Mouse (Mus musculus): ENCODE data around the gene Rnf214.
"Not testable (repeated sequence)": the region's sequence is repeated elsewhere in the genome, so short reads cannot be mapped to it uniquely, and the experiment has no call there.

Rnf214 gene

DNA sequence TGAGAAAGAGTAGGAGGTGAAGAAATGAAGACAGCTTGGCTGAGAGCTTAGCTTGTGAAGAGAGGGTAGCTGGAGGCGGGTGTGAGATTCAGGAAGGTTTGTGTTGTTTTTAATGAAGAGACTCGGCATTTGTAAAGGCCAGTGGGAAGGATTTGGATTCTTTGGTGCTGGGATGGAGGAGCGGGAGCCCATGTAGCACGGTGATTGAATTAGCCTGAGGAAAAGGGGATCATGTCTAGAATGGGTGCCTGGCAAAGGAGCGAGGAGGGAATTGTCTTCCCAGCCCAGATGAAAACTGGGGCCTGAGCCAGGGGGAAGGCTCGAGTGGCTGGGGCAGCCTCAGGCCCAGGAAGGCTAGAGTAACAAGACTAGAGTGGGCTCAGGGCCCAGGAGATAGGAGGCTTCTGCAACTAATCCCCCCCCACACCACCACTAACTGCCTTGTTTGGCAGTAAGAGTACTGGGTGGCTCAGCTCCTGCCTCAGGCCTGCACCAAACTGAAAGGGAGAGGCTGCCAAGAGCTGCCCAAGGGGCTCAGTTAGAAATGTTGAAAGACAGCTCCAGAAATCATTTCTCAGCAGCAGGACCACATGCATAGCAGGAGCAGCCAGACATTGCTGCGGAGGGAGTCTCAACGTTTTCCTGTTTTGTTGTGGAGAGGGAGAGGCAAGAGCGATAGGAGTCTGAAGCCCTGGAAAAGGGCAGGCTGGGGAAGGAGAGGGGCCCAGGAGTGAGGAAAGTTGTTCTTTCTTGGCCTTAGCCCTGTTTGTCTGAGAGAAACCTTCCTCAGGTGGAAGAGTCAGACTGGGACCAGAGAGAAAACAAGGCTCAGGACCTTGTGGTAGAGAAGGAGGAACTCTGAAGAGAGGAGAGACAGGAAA is 56.9 kb downstream of the Rnf214 start:
- no peak for DNase-seq

DNA sequence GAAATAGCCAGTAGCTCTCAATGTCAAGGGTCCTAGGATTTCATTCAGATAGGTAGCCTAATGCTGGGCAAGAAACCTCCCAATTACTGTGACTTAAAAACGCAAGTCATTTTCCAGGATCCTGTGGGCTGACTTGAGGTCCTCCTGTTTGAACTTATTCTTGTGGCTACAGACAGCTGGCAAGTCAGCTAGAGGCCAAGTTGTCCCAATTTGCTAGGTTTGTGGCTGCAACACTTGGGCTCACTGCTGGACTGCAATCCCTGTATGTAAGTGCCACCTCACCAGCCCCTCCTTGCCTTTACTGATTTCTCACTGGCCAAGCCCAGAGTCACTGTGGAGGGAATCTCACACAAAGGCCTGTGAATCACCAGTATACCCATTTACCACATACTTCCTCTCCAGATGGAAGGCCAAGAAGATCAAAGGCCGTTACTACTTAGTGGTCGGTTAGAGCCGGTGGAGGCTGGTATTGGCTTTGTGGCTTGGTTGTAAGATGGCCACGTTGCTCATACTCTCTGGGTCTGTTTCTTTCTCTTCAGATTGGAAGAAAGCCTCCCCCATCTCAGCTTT is 59.7 kb downstream of the Rnf214 start:
- no peak for DNase-seq

DNA sequence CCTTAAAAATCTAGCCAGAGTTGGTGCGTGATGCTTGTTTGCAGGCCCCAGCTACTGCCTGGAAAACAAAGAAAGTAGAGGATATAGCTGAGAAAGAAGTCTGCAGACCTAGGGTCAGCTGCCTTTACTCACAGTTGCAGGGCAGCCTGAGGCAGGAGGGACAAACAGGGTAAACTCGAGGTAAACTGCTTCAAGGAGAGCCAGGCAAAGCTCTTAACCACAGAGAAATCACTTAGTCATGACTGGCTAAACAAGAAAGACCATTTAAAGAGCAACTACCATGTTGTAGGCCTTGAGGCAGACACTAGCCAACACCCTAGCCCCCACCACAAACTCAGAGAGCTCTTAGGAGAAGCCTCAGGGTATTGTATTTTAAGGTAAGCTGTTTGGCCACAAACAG is 60.5 kb downstream of the Rnf214 start:
- DNase-seq = not testable (repeated sequence)

DNA sequence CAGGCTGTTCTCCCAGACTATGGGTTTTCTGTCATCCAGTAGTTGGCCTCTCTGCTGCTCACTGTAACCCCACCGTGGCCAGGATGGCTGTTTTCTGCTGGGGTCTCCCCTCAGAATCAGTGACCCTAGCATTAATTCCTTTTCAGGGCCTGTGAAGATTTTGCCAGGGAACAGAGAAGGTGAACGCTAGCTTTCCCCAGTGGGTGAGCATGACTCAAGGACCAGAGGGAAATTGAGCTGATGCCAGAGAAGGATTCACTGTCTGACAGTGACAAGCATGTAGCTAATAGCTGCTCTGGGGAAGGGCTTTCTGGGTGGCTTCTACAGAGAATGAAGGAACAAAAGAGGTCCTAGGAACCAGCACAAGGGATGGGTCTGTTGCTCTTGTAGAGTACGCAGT is 61.2 kb downstream of the Rnf214 start:
- DNase-seq = no peak

DNA sequence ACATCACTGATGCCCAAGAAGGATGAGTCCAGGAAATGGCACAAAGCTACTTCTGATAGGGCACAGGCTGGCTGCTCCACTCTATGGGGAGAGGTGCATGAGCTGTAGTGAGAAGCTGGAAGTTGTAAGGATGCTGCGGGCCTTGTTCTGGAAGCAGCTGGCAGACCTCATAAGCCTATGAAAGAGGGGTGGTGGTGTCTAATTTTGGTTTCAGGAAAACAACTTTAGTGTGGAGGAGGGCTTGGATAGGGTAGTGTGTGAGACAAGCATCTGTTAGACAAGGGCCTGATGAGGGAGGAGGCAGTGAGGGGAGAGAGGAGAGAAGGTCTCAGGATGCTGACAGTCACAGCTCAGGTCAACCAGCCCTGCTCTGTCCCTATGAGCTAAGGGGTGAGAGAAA is 62.9 kb downstream of the Rnf214 start:
- no peak for DNase-seq

DNA sequence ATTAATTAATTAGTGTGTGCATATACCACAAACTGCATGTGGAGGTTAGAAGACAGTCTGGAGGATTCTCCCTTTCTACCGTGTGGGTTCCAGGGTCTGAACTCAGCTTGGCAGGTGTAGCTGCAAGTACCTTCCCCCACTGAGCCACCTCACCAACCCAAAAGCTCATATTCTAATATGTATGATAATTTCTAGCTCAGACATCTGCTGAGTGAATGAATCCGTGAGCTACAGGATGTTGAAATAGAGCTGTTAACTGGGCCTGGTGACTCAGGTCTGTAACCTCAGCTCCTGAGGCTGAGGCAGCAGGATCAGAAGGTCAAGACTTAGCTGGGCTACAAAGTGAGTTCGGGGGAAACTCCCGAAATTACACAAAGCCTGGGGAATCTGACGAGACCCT is 63.7 kb downstream of the Rnf214 start:
- no peak for DNase-seq

DNA sequence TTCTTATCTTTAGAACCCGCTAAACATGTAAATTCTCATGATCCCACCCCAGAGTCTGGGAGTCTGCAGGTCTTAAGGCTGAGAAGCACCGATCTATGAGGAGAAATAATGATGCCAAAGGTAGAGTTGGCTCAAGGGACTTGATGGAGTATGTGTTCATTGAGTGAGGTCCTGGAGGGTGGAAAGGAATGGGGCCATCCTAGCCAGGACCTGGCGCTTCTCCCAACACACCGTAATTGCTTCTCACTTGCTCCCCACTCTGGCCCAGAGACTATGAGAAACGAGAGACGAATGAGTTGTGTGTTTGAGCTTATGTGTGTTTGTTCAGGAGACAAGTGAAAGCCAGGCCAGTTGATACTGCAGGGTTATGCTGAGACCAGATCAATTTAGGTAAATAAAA is 65.3 kb downstream of the Rnf214 start:
- DNase-seq = no peak

DNA sequence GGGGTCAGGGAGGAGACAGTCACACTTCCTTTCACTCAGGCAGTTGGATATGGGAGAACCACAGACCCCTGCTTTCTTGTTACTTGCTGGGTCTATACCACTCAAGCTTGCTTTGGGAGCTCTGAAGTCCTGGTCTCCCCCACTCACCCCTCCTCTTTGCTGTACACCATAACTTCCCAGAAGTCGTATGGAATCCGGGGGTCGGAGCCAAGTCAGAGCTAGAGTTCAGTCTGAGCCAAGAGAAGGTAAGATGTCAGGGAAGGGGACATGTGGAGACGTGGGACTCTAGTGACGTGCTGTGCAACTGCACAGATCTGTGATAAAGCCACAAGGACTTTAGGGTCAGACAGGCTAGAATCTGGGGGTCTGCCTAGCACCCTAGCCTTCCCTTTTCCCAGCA is 66.4 kb downstream of the Rnf214 start:
- no peak for DNase-seq

DNA sequence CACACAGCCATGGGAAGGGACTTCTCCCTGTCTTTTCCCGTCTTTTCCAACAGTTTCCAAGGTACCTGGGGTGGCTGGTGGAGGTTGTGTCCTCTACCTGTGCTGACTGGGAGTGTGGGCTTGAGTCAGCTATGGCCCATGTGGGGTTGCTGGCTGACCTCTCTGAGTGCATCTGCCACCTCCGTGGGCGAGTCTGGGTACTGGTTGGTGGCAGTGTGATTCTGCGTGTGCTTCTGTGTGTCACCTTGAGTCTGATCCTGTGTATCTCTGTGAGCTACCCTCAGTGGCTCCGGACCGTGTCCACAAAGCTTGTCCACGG is 66.8 kb downstream of the Rnf214 start:
- DNase-seq = no peak

DNA sequence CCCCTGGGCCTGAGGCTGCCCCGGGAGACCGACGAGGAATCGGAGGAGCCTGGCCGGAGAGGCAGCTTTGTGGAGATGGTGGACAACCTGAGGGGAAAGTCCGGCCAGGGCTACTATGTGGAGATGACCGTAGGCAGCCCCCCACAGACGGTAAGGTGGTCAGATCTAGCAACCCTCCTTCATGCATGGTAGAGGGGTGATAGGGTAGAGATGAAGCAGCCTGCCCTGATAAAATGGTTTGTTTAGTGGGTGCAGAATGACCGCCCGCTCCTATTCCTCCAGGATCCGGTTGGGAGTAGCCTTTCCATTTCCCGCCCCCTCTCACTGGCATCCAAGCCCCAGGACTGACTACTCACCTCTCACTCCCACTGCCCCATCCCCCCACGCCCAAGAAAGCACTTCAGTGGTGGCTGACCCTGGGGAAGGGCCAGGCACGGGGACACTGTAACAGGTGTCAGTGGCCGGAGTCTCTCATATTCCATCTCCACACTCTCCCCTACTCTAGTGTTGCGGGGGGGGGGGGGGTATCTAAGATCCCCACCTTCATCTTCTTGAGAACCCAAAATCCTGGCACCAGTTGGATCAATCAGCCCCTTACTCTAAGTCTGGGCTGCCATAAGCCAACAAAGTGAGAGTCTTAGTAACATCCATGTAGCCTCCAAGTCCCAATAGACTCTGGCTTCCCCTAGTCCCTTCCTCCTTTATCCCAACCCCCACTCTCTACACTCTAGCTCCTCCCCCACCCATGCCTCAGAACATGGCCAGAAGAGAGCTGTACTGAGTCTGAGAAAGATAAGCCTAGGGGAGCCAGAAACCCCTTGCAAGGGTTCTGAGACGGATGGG is 67.4 kb downstream of the Rnf214 start:
- DNase-seq = no peak

DNA sequence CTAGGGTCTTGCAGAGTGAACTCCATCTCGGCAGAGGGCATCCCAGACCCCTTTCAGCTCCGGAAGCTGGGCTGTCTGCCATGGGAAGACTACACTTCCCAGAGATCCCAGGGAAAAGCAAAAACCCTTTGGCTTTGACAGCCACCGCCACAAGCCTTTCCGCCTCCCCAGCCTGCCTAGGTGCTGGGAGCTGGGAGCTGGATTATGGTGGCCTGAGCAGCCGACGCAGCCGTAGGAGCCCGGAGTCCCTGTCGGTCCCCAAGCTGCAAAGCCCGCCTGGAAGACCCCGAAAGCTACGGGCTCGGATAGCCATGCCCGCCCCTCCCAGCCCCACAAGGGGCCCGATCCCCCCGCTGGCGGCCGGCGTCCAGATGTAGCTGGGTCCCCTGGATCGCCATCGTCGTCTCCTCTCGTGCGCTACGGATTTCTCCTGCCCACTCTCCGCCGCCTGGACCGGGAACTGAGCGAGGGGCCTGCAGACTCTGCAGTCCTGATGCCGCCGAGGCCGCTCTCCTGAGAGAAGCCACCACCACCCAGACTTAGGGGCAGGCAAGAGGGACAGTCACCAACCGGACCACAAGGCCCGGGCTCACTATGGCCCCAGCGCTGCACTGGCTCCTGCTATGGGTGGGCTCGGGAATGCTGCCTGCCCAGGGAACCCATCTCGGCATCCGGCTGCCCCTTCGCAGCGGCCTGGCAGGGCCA is 68.1 kb downstream of the Rnf214 start, which contains the start of gene Bace1:
TSS of gene Bace1 (plus strand) at position 147 of the 705 bp plus-strand sequence.
- DNase-seq = peak; percentile 87

DNA sequence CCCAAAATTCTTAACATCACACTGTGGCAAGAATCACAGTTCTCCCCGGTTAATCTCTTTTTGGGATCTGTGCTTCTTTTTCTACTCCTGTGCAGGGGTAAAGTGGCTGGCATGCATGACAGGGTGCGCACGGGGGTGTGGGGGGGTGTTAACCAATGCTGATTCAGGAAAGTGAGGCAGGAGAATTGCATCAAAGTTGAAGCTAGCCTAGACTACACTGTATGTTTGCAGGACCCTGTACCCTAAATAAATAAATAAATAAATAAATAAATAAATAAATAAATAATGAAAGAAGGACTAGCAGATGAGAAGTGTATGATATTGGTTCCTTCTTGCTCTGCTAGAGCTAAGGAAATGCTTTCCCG is 68.7 kb downstream of the Rnf214 start:
- DNase-seq = no peak

DNA sequence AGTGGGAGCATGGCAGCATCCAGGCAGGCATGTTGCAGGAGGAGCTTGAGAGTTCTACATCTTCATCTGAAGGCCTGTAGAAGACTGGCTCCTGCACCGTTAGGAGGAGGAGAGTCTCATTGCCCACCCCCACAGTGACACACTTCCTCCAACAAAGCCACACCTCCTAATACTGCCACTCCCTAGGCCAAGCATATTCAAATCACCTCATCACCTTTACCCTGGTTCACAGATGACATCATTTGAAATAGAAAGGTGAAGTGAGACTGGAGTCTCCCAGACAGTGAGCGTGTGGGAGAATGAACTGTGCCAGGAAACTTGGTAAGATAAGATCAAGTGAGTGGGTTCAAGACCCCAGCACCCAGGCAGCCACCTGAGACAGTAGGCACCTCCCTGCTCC is 73.2 kb downstream of the Rnf214 start:
- DNase-seq = no peak

DNA sequence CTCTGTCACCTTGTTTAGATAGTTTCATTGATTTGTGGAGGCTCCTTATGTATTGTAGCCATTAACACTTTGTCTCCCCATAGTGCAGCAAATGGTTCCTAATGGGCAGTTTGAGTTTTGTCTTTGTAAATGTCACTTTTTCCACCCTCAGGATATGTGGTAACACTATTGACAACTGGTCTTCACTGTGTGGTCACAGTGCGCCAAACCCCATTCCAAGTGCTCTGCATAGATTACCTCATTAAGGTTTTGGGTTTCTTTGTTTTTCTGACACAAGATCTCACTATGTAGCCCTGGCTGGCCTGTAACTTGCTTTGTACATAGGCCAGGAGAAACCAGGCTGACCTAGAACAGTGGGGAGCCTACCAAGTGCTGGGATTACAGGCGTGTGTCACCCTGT is 73.8 kb downstream of the Rnf214 start:
- DNase-seq = no peak

DNA sequence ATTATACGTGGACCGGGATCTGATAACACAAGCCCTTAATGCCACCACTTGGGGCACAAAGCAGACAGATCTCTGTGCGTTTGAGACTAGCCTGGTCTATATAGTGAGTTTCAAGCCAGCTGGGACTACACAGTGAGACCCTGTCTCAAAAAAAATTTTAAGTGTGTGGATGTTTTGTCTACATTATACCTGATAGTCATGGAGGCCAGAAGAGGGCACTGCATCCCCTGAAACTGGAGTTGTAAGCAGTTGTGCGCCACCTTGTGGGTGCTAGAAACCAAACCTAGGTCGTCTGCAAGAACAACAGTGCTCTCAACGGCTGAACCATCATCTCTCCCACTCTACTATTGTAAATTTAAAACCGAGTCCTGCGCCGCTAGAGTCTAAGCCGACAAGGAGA is 77.6 kb downstream of the Rnf214 start:
- peak; percentile 78 for DNase-seq

DNA sequence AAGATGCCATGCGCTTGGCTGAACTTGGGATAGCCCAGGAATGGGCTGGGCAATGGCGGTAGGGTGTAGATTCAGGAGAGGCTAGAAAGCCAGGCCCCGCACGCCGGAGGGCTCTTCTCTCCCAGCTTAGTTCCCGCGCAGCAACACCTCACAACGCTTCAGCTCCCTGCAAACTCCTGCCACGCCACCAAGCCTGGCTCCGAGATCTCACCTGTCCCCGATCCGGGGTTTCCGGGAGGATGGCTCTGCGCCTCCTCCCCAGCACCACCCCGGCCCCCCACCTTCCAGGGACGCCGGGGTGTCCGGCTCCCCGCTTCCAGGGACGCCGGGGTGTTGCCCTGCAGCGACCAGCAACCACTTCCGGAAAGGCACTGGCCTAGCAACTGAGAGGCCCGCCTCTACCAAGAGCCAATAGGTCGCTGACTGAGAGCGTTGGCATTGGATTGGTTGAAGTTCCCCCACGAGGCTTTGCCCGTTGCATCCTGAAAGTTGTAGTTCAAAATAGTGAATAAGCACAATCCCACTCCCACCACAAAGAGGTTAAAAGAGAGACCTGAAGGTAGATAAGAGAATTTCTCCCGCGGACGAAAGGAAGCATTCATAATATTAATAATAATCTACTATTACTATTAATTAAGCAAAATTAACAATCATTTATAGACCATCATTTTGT is 78.3 kb downstream of the Rnf214 start, which contains the start of gene Cep164:
TSS of gene Cep164 (minus strand) at position 401 of the 673 bp plus-strand sequence.
- peak; percentile 77 for DNase-seq

DNA sequence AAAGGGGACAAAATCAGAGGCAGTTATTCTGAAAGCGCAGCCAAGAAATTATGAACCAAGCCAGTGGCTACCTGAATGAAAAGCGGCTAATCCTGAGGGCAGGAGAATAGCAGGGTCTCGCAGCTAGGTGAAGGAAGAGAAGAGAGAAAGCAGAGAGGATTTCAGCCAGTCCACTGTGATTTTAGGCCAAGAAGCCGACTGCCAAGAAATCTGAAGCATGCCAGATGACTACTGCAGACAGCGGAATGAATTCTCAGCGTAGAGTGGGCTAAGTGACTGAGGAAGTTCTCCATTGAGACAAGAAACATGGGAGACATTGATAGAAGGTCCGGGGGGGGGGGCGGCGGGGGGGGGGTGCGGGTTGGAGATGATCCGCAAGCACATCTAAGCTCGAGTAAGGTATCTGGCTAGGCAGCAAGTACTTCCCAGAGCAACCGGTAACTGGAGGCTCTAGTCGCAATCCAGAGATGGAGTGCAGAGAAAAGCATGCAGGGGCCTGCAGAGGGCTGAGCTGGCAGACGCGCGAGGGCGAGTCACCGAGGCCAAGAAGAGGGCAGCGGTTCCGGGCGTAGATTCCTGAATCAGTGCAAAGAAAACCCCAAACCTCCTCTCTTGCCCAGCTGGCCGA is 78.9 kb downstream of the Rnf214 start:
- DNase-seq = peak; percentile 32

DNA sequence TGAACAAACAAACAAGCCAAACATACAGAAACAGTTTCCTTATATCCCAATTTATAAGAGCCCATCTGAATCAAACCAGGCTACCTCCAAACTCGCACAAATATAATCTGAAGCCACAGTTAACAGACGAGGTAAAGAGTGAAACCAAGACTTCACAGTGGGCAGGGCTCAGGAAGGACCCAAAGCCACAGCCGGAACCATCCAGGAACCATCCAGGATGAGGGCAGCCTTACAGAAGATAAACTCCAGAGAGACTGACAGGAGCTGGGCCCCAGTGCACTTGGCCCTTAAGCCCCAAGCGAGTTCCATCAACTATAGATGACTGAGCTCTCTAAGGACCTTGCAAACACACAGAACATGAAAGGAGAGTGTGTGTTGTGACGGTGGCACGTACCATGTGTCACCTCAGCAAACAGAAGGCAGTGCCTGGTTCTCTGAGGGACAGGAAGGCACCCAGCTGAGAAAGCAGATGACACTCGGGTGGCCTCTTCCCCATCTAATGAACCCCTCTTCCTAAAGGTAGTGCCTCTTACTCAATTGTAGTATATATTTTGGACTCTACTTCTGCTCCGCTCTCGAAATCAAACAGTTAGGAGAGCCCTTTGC is 88.2 kb downstream of the Rnf214 start:
- DNase-seq = no peak

DNA sequence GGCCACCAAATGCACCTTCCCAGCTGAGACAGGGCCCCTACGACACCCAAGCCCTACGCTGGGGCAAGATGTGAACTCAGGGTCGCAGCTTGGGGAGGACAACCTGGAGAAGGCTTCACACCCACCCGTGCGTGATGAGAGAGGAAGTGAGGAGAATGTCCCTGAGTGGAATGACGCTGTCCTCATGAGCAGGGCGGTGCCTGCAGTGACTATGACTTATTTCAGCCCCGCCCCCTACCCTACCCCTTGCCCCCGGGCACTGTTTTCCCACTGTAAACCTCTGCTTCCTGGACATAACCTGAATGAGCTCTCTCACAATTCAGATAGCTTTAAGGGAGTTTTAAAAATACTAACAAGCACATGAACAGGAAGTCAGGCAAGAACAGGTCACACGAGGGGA is 91.2 kb downstream of the Rnf214 start:
- no peak for DNase-seq

DNA sequence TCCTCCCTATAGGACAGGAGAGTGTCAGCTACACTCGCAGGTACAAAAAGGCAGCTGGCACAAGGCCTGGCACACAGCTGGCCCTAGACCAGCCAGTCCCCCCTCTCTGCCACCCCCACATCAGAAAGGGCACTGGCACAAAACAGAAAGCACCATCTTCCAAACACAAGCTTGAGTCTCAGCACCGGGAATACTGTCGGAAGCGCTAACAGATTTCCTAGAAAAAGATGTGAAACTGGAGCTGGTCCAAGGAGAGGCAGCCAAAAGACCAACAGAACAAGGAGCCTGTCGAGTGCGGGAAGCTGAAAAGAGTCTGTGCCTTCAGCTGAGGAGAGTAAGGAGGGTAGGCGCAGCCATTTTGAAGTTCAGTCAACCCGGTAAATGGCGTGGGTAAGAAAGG is 91.6 kb downstream of the Rnf214 start:
- DNase-seq = peak; percentile 48
